Mouse (Mus musculus) forebrain, embryonic 12.5 days (tissue): ENCODE data around the gene Nkd1. TPM values are rescaled to one million over a fixed set of nuclear protein-coding genes. Genes with fewer than 3 reads are reported as not detected.

Experiments used
- ATAC-seq: fragments of 200-750 bp; cut with Nextera tagmentation; 2 replicates; pipeline ENCODE4 v1.8.0; 2017; ENCODE audit warnings: moderate TSS enrichment; ENCODE audit not compliant: low FRiP score
- H3K27ac ChIP-seq: fragments of 300-500 bp; sonication (generic); 2 replicates; pipeline ENCODE4 v1.5.1; 2016; ENCODE audit warnings: mild to moderate bottlenecking
- H3K27me3 ChIP-seq: fragments of 300-500 bp; sonication (generic); 2 replicates; pipeline ENCODE4 v1.6.1; 2016; ENCODE audit warnings: mild to moderate bottlenecking
- H3K36me3 ChIP-seq: fragments of 300-500 bp; sonication (generic); replicated peaks from 2 replicates; pipeline ENCODE4 v1.6.1; 2016; ENCODE audit warnings: mild to moderate bottlenecking
- H3K4me1 ChIP-seq: fragments of 300-500 bp; sonication (generic); 2 replicates; pipeline ENCODE4 v1.6.1; 2016
- H3K4me2 ChIP-seq: fragments of 300-500 bp; sonication (generic); 2 replicates; pipeline ENCODE4 v1.6.1; 2016; ENCODE audit warnings: mild to moderate bottlenecking, moderate library complexity
- H3K4me3 ChIP-seq: fragments of 300-500 bp; sonication (generic); replicated peaks from 2 replicates; pipeline ENCODE4 v1.5.1; 2016; ENCODE audit warnings: mild to moderate bottlenecking
- H3K9ac ChIP-seq: fragments of 300-500 bp; sonication (generic); 2 replicates; pipeline ENCODE4 v1.6.1; 2016; ENCODE audit warnings: mild to moderate bottlenecking
- H3K9me3 ChIP-seq: fragments of 300-500 bp; sonication (generic); 2 replicates; pipeline ENCODE4 v1.6.1; 2016
- WGBS: fragments of 180-500 bp; shearing (Covaris S2); methylation state at CpG from one replicate; pipeline ENCODE4 v1.1.7; 2016; 5-methylcytosine and 5-hydroxymethylcytosine counted together
- polyA plus RNA-seq: library from polyadenylated mRNA; unstranded; fragments of >200 nt; fragmentation: Nextera tagmentation; extraction: Ambion mirVana; gene quantifications from 2 replicates; pipeline ENCODE4 v1.2.1, GENCODE M21; 2016

The Nkd1 gene
- polyA plus RNA-seq, 1 experiment from 2014 or later = 64.4 TPM

DNA sequence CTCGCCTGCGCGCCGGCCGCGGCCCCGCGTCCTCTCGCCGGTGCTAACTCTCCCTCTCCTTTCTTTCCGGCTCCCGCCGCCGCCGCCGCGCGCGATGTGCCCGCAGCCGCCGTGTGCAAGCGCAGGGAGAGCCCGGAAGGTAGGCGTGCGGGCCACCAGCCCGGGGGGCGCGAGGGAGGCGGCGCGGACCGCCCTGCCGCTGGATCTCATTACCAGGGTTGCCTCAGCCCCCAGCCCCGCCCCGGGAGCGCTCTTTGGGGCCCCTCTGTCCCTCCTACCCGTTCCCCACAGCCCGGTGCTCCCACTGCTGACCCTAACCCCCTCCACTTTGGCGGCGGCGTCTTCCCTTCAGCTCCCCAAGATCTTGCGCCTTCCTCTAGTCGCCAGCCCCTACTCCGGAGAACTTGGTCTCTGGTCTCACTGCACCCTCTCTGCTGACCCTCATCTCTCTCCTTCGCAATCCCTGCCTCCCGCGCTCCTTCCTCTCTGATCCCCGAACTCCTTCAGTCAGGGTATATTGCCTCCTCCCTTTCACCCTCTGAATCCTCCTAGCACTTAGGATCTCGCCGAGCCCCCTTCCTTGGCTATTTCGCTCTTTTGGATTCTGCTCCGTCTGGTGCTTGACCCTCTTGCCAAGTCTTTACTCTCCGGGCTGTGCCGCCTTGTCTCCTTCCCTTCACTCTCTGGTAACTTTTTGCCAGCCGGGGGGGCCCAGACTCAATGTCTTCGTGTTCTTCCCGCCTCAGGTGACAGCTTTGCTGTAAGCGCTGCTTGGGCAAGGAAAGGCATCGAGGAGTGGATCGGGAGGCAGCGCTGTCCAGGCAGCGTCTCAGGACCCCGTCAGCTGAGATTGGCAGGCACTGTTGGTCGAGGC, 624 bp downstream of the Nkd1 start:
- under 1% methylated on average over 53 of the region's 65 CpGs for WGBS
- Histone ChIP-seq H3K9ac (peak overlapping the region; percentile 89), H3K27me3 (peaks cover 39% of the 10 kb centered on the region), H3K4me2 (peak overlapping the region; percentile 97), H3K4me3 (peak overlapping the region; percentile 84), H3K4me1 (peaks cover 64% of the 10 kb centered on the region), H3K27ac (peak overlapping the region; percentile 63), H3K36me3 (no peaks in the 10 kb centered on the region), H3K9me3 (no peaks in the 10 kb centered on the region)
- peak; percentile 67 for ATAC-seq

DNA sequence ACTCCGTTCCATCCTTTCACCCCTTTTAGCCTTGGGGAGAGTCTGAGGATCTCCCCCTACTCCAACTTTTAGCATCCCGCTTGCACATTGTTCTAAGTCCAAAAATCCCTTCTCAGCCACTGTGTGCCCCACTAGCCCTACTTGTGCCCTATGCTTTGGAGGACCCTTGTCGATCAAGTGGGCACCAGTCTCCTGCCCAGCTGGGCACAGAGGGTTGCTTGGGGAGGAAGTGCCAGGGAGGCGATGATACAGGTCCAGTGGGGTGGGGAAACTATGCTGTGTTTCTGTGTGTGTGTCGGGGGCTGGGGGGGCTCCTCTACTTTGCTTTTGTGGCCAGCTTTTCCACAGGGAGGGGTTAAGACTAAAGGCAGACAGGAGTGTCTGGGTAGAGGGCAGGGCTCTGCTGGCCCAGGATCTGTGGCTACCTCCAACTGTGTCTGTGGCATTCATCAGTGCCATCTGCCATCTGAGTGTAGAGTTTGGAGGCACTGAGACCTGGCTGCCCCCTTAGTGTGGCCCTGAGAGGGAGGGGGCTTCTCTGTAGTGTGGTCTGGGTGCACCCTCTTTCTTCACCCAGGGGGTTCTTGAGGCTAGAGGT, 1.4 kb downstream of the Nkd1 start:
- H3K9ac ChIP-seq = peak overlapping the region; percentile 89
- WGBS = 25% methylated on average over 5 of the region's 5 CpGs
- peaks cover 39% of the 10 kb centered on the region for H3K27me3 ChIP-seq
- peak overlapping the region; percentile 97 for H3K4me2 ChIP-seq
- peaks cover 66% of the 10 kb centered on the region for H3K4me1 ChIP-seq
- no peaks in the 10 kb centered on the region for H3K36me3 ChIP-seq
- no peaks in the 10 kb centered on the region for H3K9me3 ChIP-seq
- no peak for ATAC-seq
- no peak overlapping the region for H3K27ac ChIP-seq
- H3K4me3 ChIP-seq = peak overlapping the region; percentile 84

DNA sequence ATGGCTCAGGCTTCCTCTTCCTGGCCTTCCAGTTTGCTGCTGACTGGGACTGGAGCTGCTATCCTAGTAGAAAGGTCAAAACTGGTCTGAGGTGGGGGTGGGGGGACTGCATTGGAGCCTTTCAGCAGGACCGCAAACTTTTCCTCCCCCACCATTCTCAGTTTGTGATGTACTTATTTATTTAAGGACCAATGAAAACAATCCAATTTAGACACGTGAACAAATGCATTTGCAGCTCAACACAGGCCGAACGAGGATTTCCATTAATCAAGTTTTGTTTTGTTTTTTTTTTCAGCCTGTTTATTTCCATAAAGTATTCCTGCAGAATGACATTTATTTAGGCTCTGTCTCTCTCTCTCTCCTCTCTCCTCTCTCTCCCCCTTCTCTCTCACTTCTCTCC, 2.5 kb downstream of the Nkd1 start:
- no peak overlapping the region for H3K27ac ChIP-seq

DNA sequence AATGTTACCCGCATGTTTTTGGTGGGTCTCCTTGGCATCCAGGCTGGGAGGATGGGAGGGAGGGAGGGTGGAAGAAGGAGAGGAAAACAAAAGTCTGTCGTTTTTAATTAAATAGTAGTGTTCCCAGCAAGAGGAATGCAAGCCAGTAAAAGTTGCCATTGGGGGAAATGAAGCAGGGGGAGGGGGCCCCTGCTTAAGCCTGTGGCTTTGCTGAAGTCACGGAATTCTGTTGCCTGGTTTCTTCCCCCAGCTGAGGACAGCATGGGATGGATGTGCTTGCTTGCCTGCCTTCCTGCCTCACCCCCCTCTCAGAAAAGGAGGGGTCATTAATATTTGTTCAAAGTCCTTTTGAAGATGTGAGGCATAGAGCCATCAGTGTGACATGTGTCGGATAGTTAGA, 3.0 kb downstream of the Nkd1 start:
- no peak for ATAC-seq
- H3K36me3 ChIP-seq = no peaks in the 10 kb centered on the region; the same call in 1 of the 2 replicates
- peak overlapping the region; percentile 14; the same call in 1 of the 2 replicates for H3K9ac ChIP-seq
- H3K4me1 ChIP-seq = peaks cover 56% of the 10 kb centered on the region
- no peaks in the 10 kb centered on the region for H3K9me3 ChIP-seq
- WGBS = 18% methylated on average over 4 of the region's 4 CpGs
- peaks cover 29% of the 10 kb centered on the region for H3K27me3 ChIP-seq
- peak overlapping the region; percentile 97 for H3K4me2 ChIP-seq
- H3K27ac ChIP-seq = no peak overlapping the region
- no peak overlapping the region; the same call in 1 of the 2 replicates for H3K4me3 ChIP-seq

More for the DNA sequence above, 2.5 kb downstream of the Nkd1 start:
- Histone ChIP-seq H3K36me3 (no peaks in the 10 kb centered on the region; the same call in 1 of the 2 replicates), H3K9me3 (no peaks in the 10 kb centered on the region), H3K9ac (peak overlapping the region; percentile 14; the same call in 1 of the 2 replicates), H3K4me2 (peak overlapping the region; percentile 97), H3K4me3 (peak overlapping the region; percentile 84), H3K4me1 (peaks cover 61% of the 10 kb centered on the region), H3K27me3 (peaks cover 34% of the 10 kb centered on the region)
- ATAC-seq = no peak
- 23% methylated on average over 4 of the region's 4 CpGs for WGBS

DNA sequence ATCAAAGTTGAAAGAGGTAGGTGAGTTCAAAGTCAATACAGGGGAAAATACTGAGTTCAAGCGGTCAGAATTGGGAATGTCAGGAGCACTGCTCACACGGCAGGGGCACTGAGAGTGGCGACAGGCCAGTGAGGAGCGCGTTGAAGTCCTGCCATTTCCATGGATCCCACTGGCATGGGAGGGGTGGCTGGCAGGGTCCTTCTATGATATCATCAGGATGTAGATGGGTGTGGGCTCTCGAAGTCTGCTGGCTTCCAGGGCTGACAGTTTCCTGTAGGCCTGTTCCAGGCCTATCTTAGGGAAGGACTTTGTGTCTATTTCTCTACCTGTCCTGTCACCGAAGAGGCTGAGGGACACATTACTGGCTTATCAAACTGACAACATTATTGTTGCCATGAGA, 3.7 kb downstream of the Nkd1 start:
- Histone ChIP-seq H3K4me1 (peaks cover 56% of the 10 kb centered on the region), H3K27me3 (peaks cover 23% of the 10 kb centered on the region), H3K27ac (no peak overlapping the region), H3K9me3 (no peaks in the 10 kb centered on the region), H3K9ac (no peak overlapping the region), H3K4me2 (no peak overlapping the region), H3K36me3 (peaks cover 5% of the 10 kb centered on the region; the same call in 1 of the 2 replicates), H3K4me3 (no peak overlapping the region)
- no peak for ATAC-seq
- WGBS = 76% methylated on average over 7 of the region's 7 CpGs

DNA sequence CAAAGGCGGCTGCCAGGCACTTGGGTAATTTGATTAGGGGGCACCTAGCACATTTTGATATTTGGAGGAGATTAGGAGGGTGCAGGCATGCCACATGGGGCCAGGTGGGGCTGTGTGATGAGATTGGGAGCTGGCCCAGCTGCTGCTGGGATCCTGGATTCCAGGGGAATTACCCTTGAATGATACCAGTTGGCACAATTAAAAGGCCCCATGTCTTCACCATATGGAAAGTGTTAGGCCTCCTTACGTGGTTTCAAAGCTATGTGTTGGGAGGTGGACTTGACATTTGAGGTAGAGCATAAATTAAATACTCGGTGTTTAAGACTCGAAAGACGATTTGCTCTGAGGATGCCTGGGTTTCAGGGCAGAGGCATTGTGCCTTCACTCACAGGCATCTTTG, 5.1 kb downstream of the Nkd1 start:
- no peak overlapping the region for H3K4me3 ChIP-seq
- no peak overlapping the region for H3K4me2 ChIP-seq
- ATAC-seq = no peak
- H3K9me3 ChIP-seq = no peaks in the 10 kb centered on the region
- peaks cover 47% of the 10 kb centered on the region for H3K4me1 ChIP-seq
- no peak overlapping the region for H3K9ac ChIP-seq
- WGBS = 79% methylated on average over 5 of the region's 5 CpGs
- H3K27ac ChIP-seq = 0 out of 2 replicates have a peak overlapping the region, but pooled peaks have one; percentile 2
- H3K36me3 ChIP-seq = peaks cover 8% of the 10 kb centered on the region; the same call in 1 of the 2 replicates
- peaks cover 13% of the 10 kb centered on the region for H3K27me3 ChIP-seq

DNA sequence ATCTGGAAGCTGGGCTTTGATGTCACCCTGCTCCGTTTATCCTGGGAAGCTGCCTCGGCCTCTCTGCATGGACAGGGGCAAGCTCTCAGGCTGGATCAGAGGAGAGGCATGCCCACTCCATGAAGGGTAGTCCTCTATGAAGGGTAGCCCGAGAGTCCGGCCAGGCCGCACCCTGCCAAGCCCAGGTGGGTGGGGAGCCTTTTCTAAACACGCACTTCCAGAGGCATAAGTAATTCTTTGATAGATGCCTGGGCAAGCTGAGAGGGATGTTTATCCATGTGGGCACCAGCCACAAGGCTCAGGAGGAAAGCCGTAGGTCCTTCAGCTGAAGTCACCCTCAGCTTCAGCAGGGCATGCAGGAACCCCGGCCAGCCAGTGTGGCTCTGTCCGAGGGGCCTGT, 7.0 kb downstream of the Nkd1 start:
- Histone ChIP-seq H3K9ac (no peak overlapping the region), H3K4me1 (peaks cover 34% of the 10 kb centered on the region), H3K4me2 (no peak overlapping the region), H3K27me3 (peaks cover 4% of the 10 kb centered on the region; the same call in 1 of the 2 replicates), H3K9me3 (no peaks in the 10 kb centered on the region), H3K36me3 (peaks cover 13% of the 10 kb centered on the region), H3K4me3 (no peak overlapping the region), H3K27ac (no peak overlapping the region)
- 88% methylated on average over 9 of the region's 9 CpGs for WGBS
- ATAC-seq = no peak

DNA sequence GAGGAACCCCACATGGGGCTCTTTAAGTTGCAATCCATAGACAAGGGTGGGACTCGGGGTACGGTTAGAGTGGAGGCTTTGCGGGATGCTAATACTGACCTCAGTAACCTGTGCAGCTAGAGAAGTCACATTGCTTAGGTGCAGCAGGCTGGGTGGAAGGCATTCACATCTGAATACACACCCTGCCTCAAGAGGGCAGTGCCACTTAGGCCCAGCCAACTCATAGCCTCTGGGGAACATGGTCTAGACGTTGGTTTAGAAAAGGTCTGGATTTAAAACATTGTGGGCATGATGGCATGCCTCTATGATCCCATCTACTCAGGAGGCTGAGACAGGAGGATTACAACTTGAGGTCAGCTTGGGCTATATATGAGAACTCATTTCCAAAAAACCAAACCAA, 8.6 kb downstream of the Nkd1 start:
- Histone ChIP-seq H3K9me3 (no peaks in the 10 kb centered on the region), H3K4me1 (peaks cover 18% of the 10 kb centered on the region), H3K27me3 (no peaks in the 10 kb centered on the region), H3K27ac (no peak overlapping the region), H3K4me2 (no peak overlapping the region), H3K9ac (no peak overlapping the region), H3K36me3 (peaks cover 13% of the 10 kb centered on the region), H3K4me3 (no peak overlapping the region)
- WGBS = 90% methylated on average over 4 of the region's 4 CpGs
- no peak for ATAC-seq

DNA sequence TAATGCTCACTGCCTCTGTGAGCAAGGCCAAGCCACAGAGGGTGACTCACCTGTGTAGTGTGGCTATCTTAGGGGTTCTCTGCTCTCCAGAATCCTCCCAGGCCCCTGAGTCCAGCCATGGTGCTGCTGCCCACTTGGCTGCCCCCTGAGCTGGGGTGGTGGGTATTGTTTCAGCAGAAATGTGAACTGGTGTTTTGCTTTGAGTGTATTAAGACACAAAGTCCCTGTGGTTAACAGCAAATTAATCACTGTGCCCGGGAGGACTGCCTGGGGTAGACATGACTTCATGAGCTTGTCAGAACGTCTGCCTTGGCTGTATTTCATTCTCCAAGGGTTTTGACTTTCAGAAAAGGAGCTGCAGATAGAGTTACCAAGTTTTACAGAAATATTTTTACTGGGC, 15.9 kb downstream of the Nkd1 start:
- WGBS = 56% methylated on average over 2 of the region's 2 CpGs
- Histone ChIP-seq H3K4me1 (no peaks in the 10 kb centered on the region; the same call in 1 of the 2 replicates), H3K4me3 (no peak overlapping the region), H3K4me2 (no peak overlapping the region), H3K27ac (no peak overlapping the region), H3K27me3 (no peaks in the 10 kb centered on the region), H3K9me3 (no peaks in the 10 kb centered on the region), H3K9ac (no peak overlapping the region), H3K36me3 (peaks cover 5% of the 10 kb centered on the region; the same call in 1 of the 2 replicates)
- no peak for ATAC-seq

DNA sequence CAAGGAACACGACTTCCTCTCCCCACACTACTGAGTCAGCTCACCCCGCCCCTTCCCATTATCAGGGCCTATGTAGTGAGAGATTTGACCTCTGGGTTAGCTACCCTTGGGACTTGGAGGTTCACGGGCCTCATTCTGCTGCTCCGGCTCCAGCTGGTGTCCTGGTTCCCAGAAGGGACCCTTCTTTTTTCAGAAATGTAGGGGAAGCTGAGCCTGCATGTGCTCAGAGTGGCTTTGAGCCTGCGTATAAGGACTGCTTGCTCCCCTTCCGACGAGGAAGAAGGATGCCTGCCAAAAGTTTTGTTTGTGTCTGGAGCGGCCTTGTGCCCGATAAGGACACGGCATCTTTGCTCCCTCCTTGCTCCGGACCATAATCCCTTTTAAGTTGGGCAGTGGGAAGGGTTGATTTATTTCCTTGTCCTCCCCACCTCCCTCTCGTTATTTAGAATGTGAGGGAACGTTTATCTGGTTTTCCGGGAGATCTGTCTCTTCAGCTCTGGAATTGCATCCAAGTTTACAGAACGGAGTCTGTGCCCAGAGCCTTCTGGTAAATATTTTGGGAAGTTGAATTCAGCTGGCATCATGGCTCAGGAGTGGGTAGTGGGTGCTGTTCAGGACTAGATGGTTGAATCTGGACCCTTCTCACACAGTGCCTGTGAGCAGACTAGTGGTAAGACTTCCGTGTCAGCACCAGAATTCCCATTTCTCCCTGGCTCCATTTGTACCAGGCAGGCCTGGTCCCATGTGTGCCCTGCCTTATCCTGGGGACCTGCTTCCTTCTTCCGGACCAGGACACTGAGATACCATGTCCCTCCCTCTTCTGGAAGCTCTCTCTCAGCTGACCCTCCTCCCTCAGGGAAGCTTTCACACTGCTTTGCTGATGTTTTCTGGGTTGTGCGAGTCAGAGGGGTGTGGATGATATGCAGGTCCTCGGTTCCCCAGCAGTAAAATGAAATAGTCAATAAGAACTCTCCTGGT, 17.1 kb downstream of the Nkd1 start:
- Histone ChIP-seq H3K36me3 (peaks cover 4% of the 10 kb centered on the region; the same call in 1 of the 2 replicates), H3K27ac (no peak overlapping the region)
- no peak for ATAC-seq

DNA sequence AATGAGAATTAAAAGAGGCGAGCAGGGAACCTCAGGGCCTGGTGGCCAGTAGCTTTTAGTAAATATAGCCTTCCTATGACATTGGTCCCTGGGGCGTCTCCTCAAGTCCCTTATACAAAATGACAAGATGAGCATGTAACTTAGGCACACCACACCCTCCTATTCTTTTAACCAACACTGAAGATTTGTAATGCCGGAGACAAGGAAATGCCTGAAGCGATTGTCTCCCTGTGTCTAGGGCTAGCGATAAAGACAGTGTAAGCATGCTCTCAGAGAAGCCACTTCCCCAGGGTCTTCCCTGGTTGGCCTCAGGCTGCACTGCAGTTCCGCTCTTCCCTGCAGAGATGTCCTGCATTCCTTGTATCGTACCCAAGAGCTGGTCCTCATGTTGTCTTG, 17.8 kb downstream of the Nkd1 start:
- peaks cover 4% of the 10 kb centered on the region; the same call in 1 of the 2 replicates for H3K36me3 ChIP-seq
- WGBS = 88% methylated on average over 7 of the region's 7 CpGs
- no peaks in the 10 kb centered on the region; the same call in 1 of the 2 replicates for H3K4me1 ChIP-seq
- no peak overlapping the region for H3K27ac ChIP-seq
- H3K9ac ChIP-seq = no peak overlapping the region
- no peak overlapping the region for H3K4me2 ChIP-seq
- ATAC-seq = no peak
- no peaks in the 10 kb centered on the region for H3K9me3 ChIP-seq
- H3K4me3 ChIP-seq = no peak overlapping the region
- no peaks in the 10 kb centered on the region for H3K27me3 ChIP-seq

More for the DNA sequence above, 17.1 kb downstream of the Nkd1 start:
- no peaks in the 10 kb centered on the region for H3K27me3 ChIP-seq
- no peak overlapping the region for H3K4me3 ChIP-seq
- H3K4me1 ChIP-seq = no peaks in the 10 kb centered on the region; the same call in 1 of the 2 replicates
- H3K9me3 ChIP-seq = no peaks in the 10 kb centered on the region
- WGBS = 82% methylated on average over 19 of the region's 19 CpGs
- no peak overlapping the region for H3K9ac ChIP-seq
- no peak overlapping the region for H3K4me2 ChIP-seq
